Mouse (Mus musculus) heart, embryonic 14.5 days (tissue): ENCODE measurements around the gene Chtop. TPM values are rescaled to one million over a fixed set of nuclear protein-coding genes. Genes with fewer than 3 reads are reported as not detected.

Source experiments
- ATAC-seq: fragments of 200-750 bp; cut with Nextera tagmentation; 2 replicates; pipeline ENCODE4 v1.8.0; 2017; ENCODE audit warnings: low read depth, moderate TSS enrichment; ENCODE audit not compliant: insufficient number of reproducible peaks, insufficient read depth, low FRiP score
- H3K27ac ChIP-seq, 2 experiments: fragments of 200-500 bp in 1 of 2; fragments of 300-500 bp in 1 of 2; sonication (generic) in 1 of 2; replicated peaks in 1 of 2; 2 replicates each; pipeline ENCODE4 v1.5.1; 2012 to 2014; ENCODE audit warnings: low read depth in 2 of 2, low read length in 2 of 2, control low read depth in 1 of 2, mild to moderate bottlenecking in 1 of 2, mixed read lengths in 1 of 2; ENCODE audit not compliant: control insufficient read depth in 1 of 2, insufficient read depth in 1 of 2
- H3K27me3 ChIP-seq: fragments of 300-500 bp; sonication (generic); 2 replicates; pipeline ENCODE4 v1.6.1; 2014; ENCODE audit warnings: mild to moderate bottlenecking, low read length, control low read depth; ENCODE audit not compliant: control insufficient read depth, insufficient read depth
- H3K36me3 ChIP-seq: fragments of 300-500 bp; sonication (generic); 2 replicates; pipeline ENCODE4 v1.6.1; 2014; ENCODE audit warnings: mild to moderate bottlenecking, control low read depth, low read length, mixed read lengths; ENCODE audit not compliant: control insufficient read depth, insufficient read depth
- H3K4me1 ChIP-seq, 2 experiments: fragments of 200-500 bp in 1 of 2; fragments of 300-500 bp in 1 of 2; sonication (generic) in 1 of 2; 2 replicates each; pipeline ENCODE4 v1.6.1; 2012 to 2014; ENCODE audit warnings: low read length in 2 of 2, control low read depth in 1 of 2, mixed read lengths in 1 of 2; ENCODE audit not compliant: control insufficient read depth in 2 of 2, insufficient read depth in 2 of 2
- H3K4me2 ChIP-seq: fragments of 300-500 bp; sonication (generic); 2 replicates; pipeline ENCODE4 v1.6.1; 2014; ENCODE audit warnings: mild to moderate bottlenecking, low read length
- H3K4me3 ChIP-seq, 2 experiments: fragments of 200-500 bp in 1 of 2; fragments of 300-500 bp in 1 of 2; sonication (generic) in 1 of 2; 2 replicates each; pipeline ENCODE4 v1.5.1; 2012 to 2014; ENCODE audit warnings: low read length in 2 of 2, mild to moderate bottlenecking in 2 of 2, control low read depth in 1 of 2, low read depth in 1 of 2, moderate library complexity in 1 of 2; ENCODE audit not compliant: control insufficient read depth in 1 of 2, insufficient read depth in 1 of 2
- H3K9ac ChIP-seq: fragments of 300-500 bp; sonication (generic); 2 replicates; pipeline ENCODE4 v1.6.1; 2014; ENCODE audit warnings: mild to moderate bottlenecking, low read length
- H3K9me3 ChIP-seq: fragments of 300-500 bp; sonication (generic); 2 replicates; pipeline ENCODE4 v1.6.1; 2016; ENCODE audit warnings: low read length, control low read depth; ENCODE audit not compliant: control insufficient read depth
- WGBS: fragments of 180-500 bp; shearing (Covaris S2); extraction: QIAGEN DNeasy Blood & Tissue Kit; methylation state at CpG from one replicate; pipeline ENCODE4 v1.1.7; 2014; 5-methylcytosine and 5-hydroxymethylcytosine counted together
- polyA plus RNA-seq: library from polyadenylated mRNA; unstranded; fragments of >200 nt; fragmentation: Nextera tagmentation; extraction: Ambion mirVana; gene quantifications from 2 replicates; pipeline ENCODE4 v1.2.1, GENCODE M21; 2014

The Chtop gene
- polyA plus RNA-seq, 1 experiment from 2014 or later: 65.7 TPM

- peak within 1 kb of the TSS; percentile 12; the same call in 1 of the 2 replicates for H3K4me2 ChIP-seq
- peaks cover 5% of the 10 kb centered on the region; the same call in 1 of the 2 replicates for H3K27me3 ChIP-seq
- peaks cover 0 to 8% of the 10 kb centered on the region in 2 experiments; a peak in 1 of 4 replicates for H3K4me1 ChIP-seq
- ATAC-seq: no peak
- H3K36me3 ChIP-seq: no peaks in the 10 kb centered on the region
- no peaks in the 10 kb centered on the region for H3K9me3 ChIP-seq
- WGBS: 36% methylated on average over 10 of the region's 10 CpGs
- no peak within 1 kb of the TSS for H3K27ac ChIP-seq
- H3K9ac ChIP-seq: peak within 1 kb of the TSS; percentile 27; the same call in 1 of the 2 replicates
- no peak within 1 kb of the TSS for H3K4me3 ChIP-seq
Observed at GRCm38 (mm10) chr3:90537141-90537904, 28.0 kb upstream of the Chtop start, which contains the start of gene S100a16. S100a16 (plus strand) TSS chr3:90537254.

GRCm38 (mm10) chr3:90535446-90535845, 26.1 kb upstream of the Chtop start:
- no peak overlapping the region for H3K4me3 ChIP-seq
- no peaks in the 10 kb centered on the region for H3K9me3 ChIP-seq
- H3K4me1 ChIP-seq: peaks cover 0 to 2% of the 10 kb centered on the region in 2 experiments; a peak in 1 of 4 replicates
- H3K4me2 ChIP-seq: no peak overlapping the region
- no peak overlapping the region for H3K9ac ChIP-seq
- H3K36me3 ChIP-seq: no peaks in the 10 kb centered on the region
- peaks cover 5% of the 10 kb centered on the region; the same call in 1 of the 2 replicates for H3K27me3 ChIP-seq
- no peak overlapping the region for H3K27ac ChIP-seq
- ATAC-seq: no peak
- 58% methylated on average over 1 of the region's 1 CpGs for WGBS

GRCm38 (mm10) chr3:90531713-90532112, 22.4 kb upstream of the Chtop start:
- H3K27me3 ChIP-seq: no peaks in the 10 kb centered on the region
- no peak overlapping the region for H3K4me3 ChIP-seq
- no peak overlapping the region for H3K4me2 ChIP-seq
- 69% methylated on average over 5 of the region's 5 CpGs for WGBS
- H3K36me3 ChIP-seq: no peaks in the 10 kb centered on the region
- no peak overlapping the region for H3K9ac ChIP-seq
- no peak for ATAC-seq
- no peaks in the 10 kb centered on the region for H3K9me3 ChIP-seq
- no peaks in the 10 kb centered on the region for H3K4me1 ChIP-seq
- no peak overlapping the region for H3K27ac ChIP-seq

- no peak overlapping the region for H3K4me3 ChIP-seq
- no peak overlapping the region for H3K27ac ChIP-seq
- H3K36me3 ChIP-seq: peaks cover 16% of the 10 kb centered on the region; the same call in 1 of the 2 replicates
- H3K9me3 ChIP-seq: no peaks in the 10 kb centered on the region
- H3K9ac ChIP-seq: no peak overlapping the region
- ATAC-seq: no peak
- no peaks in the 10 kb centered on the region for H3K27me3 ChIP-seq
- 0 out of 4 replicates have a peak, but pooled peaks cover 0 to 6% of the 10 kb centered on the region in 2 experiments for H3K4me1 ChIP-seq
- H3K4me2 ChIP-seq: no peak overlapping the region
- WGBS: 79% methylated on average over 7 of the region's 7 CpGs
Observed at GRCm38 (mm10) chr3:90527291-90527873, 18.1 kb upstream of the Chtop start.

GRCm38 (mm10) chr3:90526580-90526979, 17.3 kb upstream of the Chtop start, which contains the start of gene S100a14:
S100a14 (plus strand) TSS chr3:90526856.
- Histone ChIP-seq H3K4me3 (no peak within 1 kb of the TSS), H3K4me1 (0 out of 4 replicates have a peak, but pooled peaks cover 0 to 6% of the 10 kb centered on the region in 2 experiments), H3K27ac (no peak within 1 kb of the TSS), H3K9me3 (no peaks in the 10 kb centered on the region), H3K4me2 (no peak within 1 kb of the TSS), H3K9ac (no peak within 1 kb of the TSS), H3K27me3 (no peaks in the 10 kb centered on the region), H3K36me3 (peaks cover 16% of the 10 kb centered on the region; the same call in 1 of the 2 replicates)
- WGBS: 42% methylated on average over 5 of the region's 5 CpGs
- ATAC-seq: peak; percentile 48; the same call in 1 of the 2 replicates

DNA sequence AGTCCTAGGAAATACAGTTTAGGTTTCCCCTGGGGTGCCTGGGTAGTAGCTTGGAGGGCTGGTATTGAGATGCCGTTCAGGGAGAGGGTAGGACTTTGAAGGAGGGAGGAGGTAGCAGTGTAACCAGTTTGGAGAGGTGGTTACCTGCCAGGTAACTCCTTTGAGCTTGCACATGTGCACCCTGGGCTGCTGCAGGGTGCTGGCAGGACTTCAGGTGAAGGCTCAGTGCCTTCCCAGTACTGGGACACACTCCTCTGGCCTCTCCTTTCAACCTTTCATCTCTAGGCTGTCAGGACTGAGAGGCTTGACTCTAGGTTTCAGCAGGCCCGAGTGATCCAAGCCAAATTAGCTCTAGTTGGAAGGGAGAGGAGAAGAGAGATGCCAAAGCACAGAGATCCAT, 16.8 kb upstream of the Chtop start:
- Histone ChIP-seq H3K4me2 (no peak overlapping the region), H3K4me1 (0 out of 4 replicates have a peak, but pooled peaks cover 0 to 6% of the 10 kb centered on the region in 2 experiments), H3K27me3 (no peaks in the 10 kb centered on the region), H3K27ac (no peak overlapping the region), H3K4me3 (no peak overlapping the region), H3K36me3 (peaks cover 17% of the 10 kb centered on the region; the same call in 1 of the 2 replicates), H3K9ac (no peak overlapping the region), H3K9me3 (no peaks in the 10 kb centered on the region)
- WGBS: 76% methylated on average over 2 of the region's 2 CpGs
- no peak for ATAC-seq

DNA sequence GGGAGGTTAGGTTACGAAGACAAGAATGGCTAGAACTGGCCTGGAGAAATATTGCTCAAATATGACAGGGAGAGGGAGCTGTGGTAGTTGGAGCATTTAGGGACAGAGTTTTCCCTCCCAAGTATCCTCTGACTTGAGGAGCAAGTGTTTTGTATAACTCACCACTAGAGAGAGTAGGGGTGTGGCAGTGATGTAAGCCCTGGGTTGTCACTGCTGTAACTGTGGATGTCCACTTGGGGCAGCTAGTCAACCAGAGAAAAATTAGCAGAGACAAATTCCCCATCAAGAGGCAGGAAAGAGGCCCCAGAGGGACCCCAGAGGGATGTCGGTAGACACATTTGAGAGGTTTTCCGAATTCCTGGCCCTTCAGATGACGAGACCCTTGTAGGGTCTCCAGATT, 16.1 kb upstream of the Chtop start:
- H3K27me3 ChIP-seq: no peaks in the 10 kb centered on the region
- 49% methylated on average over 4 of the region's 4 CpGs for WGBS
- no peaks in the 10 kb centered on the region for H3K9me3 ChIP-seq
- H3K27ac ChIP-seq: no peak overlapping the region
- ATAC-seq: no peak
- no peak overlapping the region for H3K4me2 ChIP-seq
- 0 out of 4 replicates have a peak, but pooled peaks cover 0 to 6% of the 10 kb centered on the region in 2 experiments for H3K4me1 ChIP-seq
- H3K36me3 ChIP-seq: peaks cover 20% of the 10 kb centered on the region; the same call in 1 of the 2 replicates
- no peak overlapping the region for H3K9ac ChIP-seq
- H3K4me3 ChIP-seq: no peak overlapping the region
